Mouse (Mus musculus): ENCODE measurements at regions not wholly inside any gene's neighbourhood (a gene's known extent, or its start where the extent isn't known, plus 50 kb on each side); places are given as distances from the start of the nearest gene placed in this dataset.

DNA sequence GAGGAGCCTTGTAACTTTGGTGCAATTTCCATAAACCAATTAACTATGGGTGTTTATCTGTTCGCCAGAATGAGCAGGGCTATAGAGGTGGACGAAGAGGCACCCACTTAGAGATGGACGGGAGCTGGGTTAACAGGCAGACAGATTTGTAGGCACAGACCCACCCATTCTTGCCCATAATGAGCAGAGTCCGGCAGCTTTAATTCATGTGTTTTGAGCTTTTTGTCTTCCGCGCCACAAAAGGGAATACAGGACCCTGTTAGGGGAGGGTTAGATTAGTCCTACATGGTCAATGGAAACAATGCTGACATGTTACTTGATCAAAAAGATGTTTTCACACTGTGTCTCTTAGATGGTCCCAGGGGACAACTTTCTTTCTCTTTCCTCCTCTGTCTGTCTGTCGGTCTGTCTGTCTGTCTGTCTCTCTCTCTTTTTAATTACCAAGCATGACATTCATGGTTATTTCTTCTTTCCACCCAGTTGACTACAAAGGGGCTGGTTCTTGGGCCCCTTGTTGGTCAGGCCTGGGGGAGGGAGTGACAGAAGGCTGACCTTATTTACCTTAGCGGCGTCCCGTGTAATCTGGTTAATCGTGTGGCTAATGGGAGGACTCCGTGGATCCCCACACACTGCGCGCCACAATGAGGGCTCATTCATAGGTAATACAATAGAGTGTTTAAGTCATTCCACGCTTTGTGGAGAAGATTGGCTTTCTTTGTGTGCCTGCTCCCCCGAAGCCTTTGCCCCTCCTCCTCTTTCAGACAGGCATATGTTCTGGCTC is 483.7 kb downstream of the Ofcc1 start:
- no peak overlapping the region for H3K27ac ChIP-seq (ENCODE audit: low read depth, low read length)
- no peaks in the 10 kb centered on the region for H3K36me3 ChIP-seq (ENCODE audit: control insufficient read depth, insufficient read depth)
- no peak overlapping the region for H3K4me2 ChIP-seq (replicated peaks; ENCODE audit: low read depth)
- WGBS, result 71% methylated on average over 16 of the region's 16 CpGs
- H3K4me3 ChIP-seq (ENCODE audit: low read depth, low read length), result no peak overlapping the region
- no peaks in the 10 kb centered on the region for H3K4me1 ChIP-seq (replicated peaks; ENCODE audit: control insufficient read depth, insufficient read depth, low read length)
- no peaks in the 10 kb centered on the region for H3K9me3 ChIP-seq (ENCODE audit: control insufficient read depth)
- no peak for TF ChIP-seq CTCF (IDR thresholded peaks at IDR 0.05; ENCODE audit: low read depth)
- ATAC-seq, result no peak
- no peaks in the 10 kb centered on the region for H3K27me3 ChIP-seq (replicated peaks; ENCODE audit: control insufficient read depth, insufficient read depth, low read length)
- no peak overlapping the region for H3K9ac ChIP-seq (ENCODE audit: low read depth, low read length)

GRCm38 (mm10) chr13:39852257-39852800 is 508.9 kb downstream of the Ofcc1 start:
- no peak overlapping the region for H3K4me2 ChIP-seq (replicated peaks; ENCODE audit: low read depth)
- ATAC-seq, result no peak
- no peak for TF ChIP-seq CTCF (IDR thresholded peaks at IDR 0.05; ENCODE audit: low read depth)
- no peaks in the 10 kb centered on the region for H3K4me1 ChIP-seq (replicated peaks; ENCODE audit: control insufficient read depth, insufficient read depth, low read length)
- no peaks in the 10 kb centered on the region for H3K36me3 ChIP-seq (ENCODE audit: control insufficient read depth, insufficient read depth)
- H3K4me3 ChIP-seq (ENCODE audit: low read depth, low read length), result no peak overlapping the region
- no peak overlapping the region for H3K9ac ChIP-seq (ENCODE audit: low read depth, low read length)
- no peaks in the 10 kb centered on the region for H3K9me3 ChIP-seq (ENCODE audit: control insufficient read depth)
- H3K27me3 ChIP-seq (replicated peaks; ENCODE audit: control insufficient read depth, insufficient read depth, low read length), result no peaks in the 10 kb centered on the region
- 80% methylated on average over 6 of the region's 6 CpGs for WGBS
- H3K27ac ChIP-seq (ENCODE audit: low read depth, low read length), result no peak overlapping the region

DNA sequence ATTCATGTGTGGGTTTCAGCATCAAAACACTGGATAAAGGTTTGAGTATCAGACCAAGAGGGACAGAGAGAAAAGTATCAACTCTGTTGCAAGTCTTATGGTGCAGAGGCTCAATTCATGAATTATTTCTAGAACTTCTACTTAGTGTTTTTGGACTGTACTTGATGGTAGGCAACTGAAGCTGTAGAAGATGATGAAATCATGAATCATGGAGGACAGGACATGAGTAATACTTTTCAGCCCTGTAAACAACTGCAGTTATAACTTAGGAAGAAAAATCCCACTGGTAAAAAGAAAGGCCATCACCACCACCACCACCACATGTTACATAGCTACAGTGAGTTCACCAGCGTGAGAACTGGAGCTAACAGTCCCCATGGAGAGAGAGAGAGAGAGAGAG is 511.9 kb downstream of the Ofcc1 start:
- WGBS, result 80% methylated on average over 1 of the region's 1 CpGs
- Histone ChIP-seq H3K4me2 (replicated peaks; ENCODE audit: low read depth) (no peak overlapping the region), H3K9ac (ENCODE audit: low read depth, low read length) (no peak overlapping the region), H3K27ac (ENCODE audit: low read depth, low read length) (no peak overlapping the region), H3K9me3 (ENCODE audit: control insufficient read depth) (no peaks in the 10 kb centered on the region), H3K4me3 (ENCODE audit: low read depth, low read length) (no peak overlapping the region), H3K27me3 (replicated peaks; ENCODE audit: control insufficient read depth, insufficient read depth, low read length) (no peaks in the 10 kb centered on the region), H3K4me1 (replicated peaks; ENCODE audit: control insufficient read depth, insufficient read depth, low read length) (no peaks in the 10 kb centered on the region), H3K36me3 (ENCODE audit: control insufficient read depth, insufficient read depth) (no peaks in the 10 kb centered on the region)
- no peak for TF ChIP-seq CTCF (IDR thresholded peaks at IDR 0.05; ENCODE audit: low read depth)
- ATAC-seq, result no peak

GRCm38 (mm10) chr13:39836053-39836584 is 525.1 kb downstream of the Ofcc1 start:
- Histone ChIP-seq H3K9ac (ENCODE audit: low read depth, low read length) (no peak overlapping the region), H3K36me3 (ENCODE audit: control insufficient read depth, insufficient read depth) (no peaks in the 10 kb centered on the region), H3K27ac (ENCODE audit: low read depth, low read length) (no peak overlapping the region), H3K4me2 (replicated peaks; ENCODE audit: low read depth) (no peak overlapping the region), H3K27me3 (replicated peaks; ENCODE audit: control insufficient read depth, insufficient read depth, low read length) (no peaks in the 10 kb centered on the region), H3K4me1 (replicated peaks; ENCODE audit: control insufficient read depth, insufficient read depth, low read length) (no peaks in the 10 kb centered on the region), H3K4me3 (ENCODE audit: low read depth, low read length) (no peak overlapping the region), H3K9me3 (ENCODE audit: control insufficient read depth) (no peaks in the 10 kb centered on the region)
- TF ChIP-seq CTCF (IDR thresholded peaks at IDR 0.05; ENCODE audit: low read depth), result no peak
- ATAC-seq, result no peak
- 57% methylated on average over 5 of the region's 5 CpGs for WGBS

DNA sequence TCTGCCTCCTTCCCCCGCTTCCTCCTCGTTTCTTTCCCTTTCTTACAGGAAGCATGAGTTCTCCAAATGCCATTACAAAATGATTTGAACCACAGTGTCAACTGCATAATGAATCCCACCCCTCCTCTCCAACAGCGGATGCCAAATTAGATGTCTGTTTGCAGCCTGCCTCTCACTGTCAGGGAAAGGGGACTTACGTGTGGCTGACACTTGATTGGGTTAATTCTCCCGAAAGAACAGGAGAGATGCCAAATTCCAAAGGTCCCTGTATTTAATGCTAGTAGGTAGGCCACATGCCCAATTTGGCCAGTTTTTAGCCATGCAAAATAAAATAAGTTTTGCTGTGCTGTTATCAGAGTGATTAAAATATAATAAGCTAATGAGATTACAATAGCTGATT is 525.9 kb downstream of the Ofcc1 start:
- Histone ChIP-seq H3K27ac (ENCODE audit: low read depth, low read length) (no peak overlapping the region), H3K36me3 (ENCODE audit: control insufficient read depth, insufficient read depth) (no peaks in the 10 kb centered on the region), H3K4me3 (ENCODE audit: low read depth, low read length) (no peak overlapping the region), H3K27me3 (replicated peaks; ENCODE audit: control insufficient read depth, insufficient read depth, low read length) (no peaks in the 10 kb centered on the region), H3K9ac (ENCODE audit: low read depth, low read length) (no peak overlapping the region), H3K4me2 (replicated peaks; ENCODE audit: low read depth) (no peak overlapping the region), H3K9me3 (ENCODE audit: control insufficient read depth) (no peaks in the 10 kb centered on the region), H3K4me1 (replicated peaks; ENCODE audit: control insufficient read depth, insufficient read depth, low read length) (no peaks in the 10 kb centered on the region)
- no peak for ATAC-seq
- TF ChIP-seq CTCF (IDR thresholded peaks at IDR 0.05; ENCODE audit: low read depth), result no peak
- 58% methylated on average over 5 of the region's 5 CpGs for WGBS

DNA sequence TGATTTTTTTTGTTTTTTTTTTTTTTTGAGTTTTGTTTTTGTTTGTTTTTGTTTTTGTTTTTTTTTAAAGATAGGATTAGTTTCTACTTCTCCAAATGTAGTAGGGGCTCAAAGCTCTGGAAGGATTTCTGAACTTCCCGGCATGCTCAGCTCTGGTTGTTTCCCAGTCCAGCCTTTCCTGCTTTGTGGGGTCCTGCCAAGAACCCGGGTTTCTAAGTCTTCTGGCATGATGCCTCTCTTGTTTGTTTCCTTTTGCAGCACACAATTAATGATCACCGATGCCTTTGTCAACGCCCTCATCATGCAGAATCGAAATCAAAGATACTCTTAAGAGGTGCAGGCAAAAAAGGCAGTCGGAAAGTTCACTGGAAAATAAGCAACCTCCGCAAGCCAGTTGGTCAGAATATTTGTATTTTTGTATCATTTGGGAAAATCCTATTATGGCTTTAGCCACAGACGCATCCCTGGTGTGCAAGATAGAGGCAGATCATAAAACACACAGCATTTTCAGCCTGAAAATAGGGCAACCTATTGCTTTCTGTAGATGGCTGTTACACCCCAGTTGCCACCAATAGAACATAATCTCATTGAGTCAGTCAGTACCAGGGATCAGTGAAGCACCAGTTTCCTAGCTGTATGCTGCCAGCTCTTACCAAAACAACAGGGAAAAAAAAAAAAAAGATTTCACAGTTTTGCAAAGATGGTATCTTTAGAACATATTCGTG is 526.6 kb downstream of the Ofcc1 start:
- TF ChIP-seq CTCF (IDR thresholded peaks at IDR 0.05; ENCODE audit: low read depth), result no peak
- 78% methylated on average over 9 of the region's 9 CpGs for WGBS
- H3K9me3 ChIP-seq (ENCODE audit: control insufficient read depth), result no peaks in the 10 kb centered on the region

More for the DNA sequence above, 526.6 kb downstream of the Ofcc1 start:
- no peaks in the 10 kb centered on the region for H3K4me1 ChIP-seq (replicated peaks; ENCODE audit: control insufficient read depth, insufficient read depth, low read length)
- H3K27ac ChIP-seq (ENCODE audit: low read depth, low read length), result no peak overlapping the region
- no peaks in the 10 kb centered on the region for H3K27me3 ChIP-seq (replicated peaks; ENCODE audit: control insufficient read depth, insufficient read depth, low read length)
- H3K9ac ChIP-seq (ENCODE audit: low read depth, low read length), result no peak overlapping the region
- H3K36me3 ChIP-seq (ENCODE audit: control insufficient read depth, insufficient read depth), result no peaks in the 10 kb centered on the region
- no peak overlapping the region for H3K4me3 ChIP-seq (ENCODE audit: low read depth, low read length)
- no peak for ATAC-seq
- no peak overlapping the region for H3K4me2 ChIP-seq (replicated peaks; ENCODE audit: low read depth)
